Mouse (Mus musculus) right cerebral cortex, postnatal 4 days (tissue): ENCODE measurements around the gene Kcnh2.

Experiments
- DNase-seq: peaks from one replicate; pipeline ENCODE4 v3.0.0-alpha.2; 2022

Gene Kcnh2

DNA sequence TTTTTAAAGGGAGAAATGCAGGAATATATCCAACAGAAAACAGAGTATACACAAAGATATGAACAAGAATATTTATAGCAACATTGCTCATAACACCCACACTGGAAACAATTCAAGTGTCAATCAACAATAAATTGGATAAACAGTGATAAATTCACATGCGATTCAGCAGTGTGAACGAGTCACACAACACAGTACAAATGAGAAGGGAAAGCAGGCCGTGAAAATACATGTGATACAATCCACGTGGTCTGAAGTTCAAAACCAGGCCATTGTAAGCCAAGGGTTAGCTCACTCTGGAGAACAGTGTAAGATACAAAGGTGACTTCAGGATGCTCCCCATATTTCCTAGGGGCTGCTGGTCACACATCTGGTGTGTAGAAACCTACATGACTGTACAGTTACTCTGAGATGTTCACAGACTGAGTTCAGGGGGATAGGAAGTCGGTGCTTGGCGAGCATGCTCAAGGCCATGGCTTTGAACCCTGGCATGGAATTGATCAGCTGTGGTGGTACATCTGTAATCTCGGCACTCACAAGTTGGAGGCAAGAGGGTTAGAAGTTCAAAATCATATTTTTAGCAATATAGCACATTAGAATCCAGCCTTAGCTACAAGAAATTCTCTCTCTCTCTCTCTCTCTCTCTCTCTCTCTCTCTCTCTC is 23.4 kb upstream of the Kcnh2 start:
- no peak for DNase-seq

DNA sequence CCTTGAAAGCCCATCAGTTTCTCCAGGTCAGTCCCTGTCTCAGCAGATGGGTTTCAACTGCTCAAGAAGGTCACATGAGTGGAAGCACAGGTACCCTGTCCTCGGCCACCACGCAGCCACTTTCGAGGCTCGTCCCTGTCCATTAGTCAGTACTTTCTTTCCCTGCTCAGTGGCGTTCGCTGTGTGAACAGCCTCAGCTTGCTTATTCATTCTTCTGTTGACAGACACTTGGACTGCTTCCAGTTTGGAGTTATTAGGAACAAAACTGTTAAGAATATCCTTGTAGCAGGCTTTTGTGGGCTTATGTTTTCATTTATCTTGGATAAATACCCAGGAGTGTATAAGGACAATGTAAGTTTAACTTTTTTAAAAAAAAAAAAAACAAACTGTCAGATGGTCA is 22.8 kb upstream of the Kcnh2 start:
- DNase-seq, result no peak

DNA sequence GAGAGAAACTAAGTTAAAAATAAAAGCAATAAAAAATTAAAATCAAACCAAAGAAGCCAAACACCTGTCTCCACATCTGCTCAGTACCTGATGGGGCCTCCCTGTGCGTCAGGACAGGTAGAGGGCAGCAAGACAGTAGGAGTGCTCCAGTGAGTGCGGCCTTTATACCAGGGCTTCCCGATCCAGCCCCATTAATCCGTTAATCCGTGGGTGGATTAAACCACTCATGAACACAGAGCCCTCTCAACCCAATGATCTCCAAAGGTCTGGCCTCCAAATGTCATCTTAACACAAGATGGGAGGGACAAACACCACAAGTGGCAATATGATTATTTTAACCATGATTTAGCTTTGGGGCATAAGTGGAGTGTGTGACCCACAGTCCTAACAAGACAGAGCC is 22.4 kb upstream of the Kcnh2 start:
- no peak for DNase-seq

DNA sequence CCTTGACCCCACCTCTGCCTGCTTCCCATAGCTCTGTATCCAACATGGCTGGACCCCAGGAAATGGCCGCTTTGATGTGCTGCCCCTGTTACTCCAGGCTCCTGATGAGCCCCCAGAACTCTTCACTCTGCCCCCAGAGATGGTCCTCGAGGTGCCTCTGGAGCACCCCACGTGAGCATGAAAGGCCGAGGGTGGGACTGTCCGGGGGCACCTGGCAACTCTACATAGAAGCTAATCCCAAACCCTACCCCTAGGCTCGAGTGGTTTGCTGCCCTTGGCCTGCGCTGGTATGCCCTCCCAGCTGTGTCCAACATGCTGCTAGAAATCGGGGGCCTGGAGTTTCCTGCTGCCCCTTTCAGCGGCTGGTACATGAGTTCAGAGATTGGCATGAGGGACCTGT is 18.4 kb upstream of the Kcnh2 start:
- no peak for DNase-seq

DNA sequence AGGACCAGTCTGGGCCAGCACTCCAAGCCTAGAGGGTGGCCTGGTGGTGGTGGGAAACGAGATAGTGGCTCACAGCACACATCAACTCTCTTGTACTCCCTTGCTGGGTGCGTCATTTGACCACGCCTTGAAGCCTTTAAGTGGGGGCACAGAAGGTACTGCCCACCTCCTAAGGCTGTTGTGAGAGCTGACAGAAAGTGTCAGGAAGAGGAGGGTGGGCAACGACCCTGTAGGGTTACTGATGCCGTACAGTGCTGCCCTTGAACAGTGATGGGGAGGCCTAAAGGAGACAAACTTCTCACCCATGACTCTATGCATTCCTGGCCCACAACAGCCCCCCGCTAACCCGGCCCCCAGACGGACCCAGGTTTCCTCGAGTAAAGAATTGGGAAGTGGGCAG is 15.0 kb upstream of the Kcnh2 start:
- no peak for DNase-seq

DNA sequence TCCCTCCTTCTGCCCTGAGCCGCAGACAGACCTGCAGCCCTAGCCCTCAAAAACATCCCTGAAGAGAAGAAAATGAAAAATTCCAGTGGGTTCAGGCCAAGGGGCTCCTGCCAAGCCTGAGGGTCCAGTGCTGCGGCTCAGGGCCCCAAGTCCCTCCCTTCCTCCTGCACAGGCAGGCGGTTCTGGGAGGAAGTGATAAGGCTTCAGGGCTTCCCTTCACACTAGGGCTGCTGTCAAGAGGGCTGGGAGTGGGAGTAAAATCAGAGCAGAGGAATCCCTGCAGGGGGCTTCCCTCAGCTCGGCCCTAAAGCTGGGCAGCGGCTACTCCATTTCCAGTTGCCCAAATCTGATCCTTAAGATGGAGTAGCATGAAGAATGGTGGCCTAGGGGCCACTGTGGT is 14.1 kb upstream of the Kcnh2 start:
- no peak for DNase-seq

DNA sequence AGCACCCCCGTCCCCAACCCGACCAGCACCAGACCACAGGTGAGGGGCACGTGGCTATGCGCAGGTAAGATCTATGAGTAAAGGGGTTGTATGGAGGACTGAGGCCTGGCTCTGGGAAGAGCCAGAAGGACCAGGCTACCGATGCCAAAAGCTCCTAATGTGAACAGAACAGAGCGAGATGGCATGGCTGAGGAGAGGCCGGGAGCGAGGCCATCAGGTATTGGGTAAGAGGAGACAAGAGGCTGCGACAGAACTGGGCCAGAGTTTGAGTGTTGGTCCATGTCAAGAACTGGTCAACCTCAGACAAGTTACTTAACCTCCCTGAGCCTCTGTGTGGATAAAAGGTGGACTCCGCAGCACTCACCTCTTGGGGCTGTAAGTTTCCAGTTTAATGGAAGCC is 13.6 kb upstream of the Kcnh2 start:
- DNase-seq, result no peak

DNA sequence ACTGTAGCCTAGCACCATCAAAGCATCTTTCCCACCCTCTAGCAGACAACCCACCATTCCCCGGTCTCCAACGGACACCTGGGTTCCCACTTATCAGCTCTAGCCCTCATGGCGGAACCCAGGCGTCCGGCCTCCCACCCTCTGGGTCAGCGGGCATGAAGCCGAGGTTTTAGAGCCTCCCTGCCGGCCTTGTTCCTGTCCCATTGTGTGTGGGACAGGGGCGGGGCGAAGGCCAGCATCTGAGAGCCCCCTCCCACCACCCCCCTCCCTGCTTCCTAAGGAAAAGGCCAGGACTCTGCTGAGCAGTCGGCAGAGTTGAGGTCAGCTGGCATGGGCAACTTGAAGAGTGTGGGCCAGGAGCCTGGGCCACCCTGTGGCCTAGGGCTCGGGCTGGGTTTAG is 13.1 kb upstream of the Kcnh2 start, which contains the start of gene Nos3:
Nos3 (plus strand) TSS at position 303 of the 400 bp plus-strand sequence.
- no peak for DNase-seq

DNA sequence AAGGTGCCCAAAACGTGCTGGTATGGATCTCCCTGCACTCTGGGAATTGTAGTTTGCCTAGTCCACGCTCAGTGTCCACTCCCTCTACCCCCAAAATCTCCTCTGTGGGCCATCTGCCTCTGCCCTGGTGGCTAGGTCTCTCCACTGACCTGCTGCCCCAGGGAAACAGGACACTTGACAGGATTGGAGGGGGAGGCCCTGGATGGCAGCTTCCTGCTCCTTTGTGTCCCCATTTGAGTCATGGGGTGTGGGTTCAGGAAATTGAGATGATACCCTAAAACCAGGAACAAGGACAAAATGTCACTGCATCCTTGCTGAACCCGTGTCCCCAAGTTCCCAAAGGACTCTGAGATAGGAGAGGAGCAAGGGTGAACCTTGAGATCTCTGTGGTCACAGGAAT is 12.7 kb upstream of the Kcnh2 start:
- DNase-seq, result no peak

DNA sequence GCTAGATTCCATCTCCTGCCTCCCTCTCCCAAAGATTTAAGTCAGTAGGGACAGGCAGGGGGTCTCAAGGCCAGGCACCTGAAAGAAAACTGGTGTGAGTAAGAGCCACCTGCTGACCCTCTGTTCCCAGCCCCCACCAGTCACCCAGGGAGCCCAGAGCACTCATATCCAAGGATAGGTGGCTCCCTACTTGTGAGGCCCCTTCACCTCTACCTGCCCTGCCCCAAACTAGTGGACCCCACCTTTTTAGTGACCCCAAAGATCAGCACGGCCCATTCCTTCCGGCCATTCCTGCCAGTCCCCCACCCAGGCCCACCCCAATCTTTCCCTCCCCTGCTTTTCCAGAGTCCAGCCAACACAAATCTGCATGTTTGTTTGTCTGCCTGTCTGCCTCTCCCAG is 12.1 kb upstream of the Kcnh2 start:
- no peak for DNase-seq

DNA sequence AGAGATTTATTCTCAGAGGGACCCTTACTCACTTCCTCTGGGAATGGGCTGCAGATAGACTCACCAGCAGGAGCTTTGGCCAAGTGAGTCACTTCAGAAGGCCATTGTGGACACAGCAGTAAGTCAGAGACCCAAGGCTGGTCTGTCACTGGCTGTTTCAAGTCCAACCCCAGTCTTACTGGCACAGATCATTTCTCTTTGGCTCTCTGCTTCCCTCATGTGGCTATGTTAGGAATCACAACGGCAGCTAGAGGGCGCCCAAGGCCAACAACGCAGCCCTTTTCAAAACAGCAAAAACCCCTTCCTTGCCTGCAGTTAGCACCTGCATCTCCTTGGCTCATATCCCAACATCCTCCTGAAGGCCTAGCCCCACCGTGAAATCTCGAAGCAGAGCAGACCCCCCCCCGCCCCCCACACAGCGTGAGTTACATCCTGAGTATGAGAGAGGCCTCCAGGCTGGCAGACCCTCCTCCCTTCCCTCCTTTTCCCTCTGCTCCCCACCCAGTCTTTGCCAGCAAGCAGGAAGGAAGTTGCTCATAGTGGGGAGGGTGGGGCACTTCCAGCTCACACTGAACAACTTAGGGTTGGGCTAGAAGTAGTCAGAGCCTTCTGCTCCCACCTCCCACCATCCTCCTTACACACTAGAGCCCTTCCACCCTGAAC is 9.5 kb upstream of the Kcnh2 start:
- peak; percentile 82 for DNase-seq

DNA sequence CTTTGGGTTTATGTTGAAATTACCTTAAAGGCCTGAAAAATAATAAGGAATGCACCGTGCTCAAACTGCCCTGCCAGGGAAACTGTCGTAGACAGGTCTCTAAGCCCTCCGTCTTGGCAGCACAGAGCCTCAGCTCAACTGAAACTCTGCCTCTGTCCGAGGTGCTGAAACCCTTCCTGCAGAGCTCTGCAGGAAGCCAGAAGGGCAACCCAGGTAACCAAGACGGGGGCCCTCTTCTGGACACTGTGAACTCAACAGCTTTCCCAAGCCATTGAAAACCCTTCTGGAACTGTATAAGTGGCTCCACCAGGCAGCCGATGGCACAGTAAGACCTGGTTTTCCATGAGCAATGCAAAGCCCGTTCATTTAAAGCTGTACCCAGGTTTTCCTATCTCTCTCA is 6.1 kb upstream of the Kcnh2 start:
- peak; percentile 48 for DNase-seq

DNA sequence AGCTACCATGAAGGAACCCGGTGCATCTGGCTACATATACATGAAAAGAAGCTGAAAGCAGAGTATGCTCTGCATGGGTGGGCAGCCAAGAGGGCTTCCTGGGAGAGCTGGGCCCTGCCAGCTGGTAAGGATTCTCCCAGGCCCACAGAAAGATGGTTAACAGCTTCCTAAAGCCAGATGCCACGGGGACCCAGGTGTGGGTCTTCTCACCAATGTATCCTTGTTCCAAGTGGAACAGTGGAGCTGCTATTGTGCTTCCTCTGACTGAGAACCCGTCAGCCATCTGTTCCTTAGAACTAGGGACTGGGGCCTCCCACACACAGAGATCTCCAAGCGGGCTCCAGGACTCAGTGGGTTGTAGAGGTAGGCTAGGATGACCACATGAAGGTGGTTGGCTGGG is 5.4 kb upstream of the Kcnh2 start:
- no peak for DNase-seq

DNA sequence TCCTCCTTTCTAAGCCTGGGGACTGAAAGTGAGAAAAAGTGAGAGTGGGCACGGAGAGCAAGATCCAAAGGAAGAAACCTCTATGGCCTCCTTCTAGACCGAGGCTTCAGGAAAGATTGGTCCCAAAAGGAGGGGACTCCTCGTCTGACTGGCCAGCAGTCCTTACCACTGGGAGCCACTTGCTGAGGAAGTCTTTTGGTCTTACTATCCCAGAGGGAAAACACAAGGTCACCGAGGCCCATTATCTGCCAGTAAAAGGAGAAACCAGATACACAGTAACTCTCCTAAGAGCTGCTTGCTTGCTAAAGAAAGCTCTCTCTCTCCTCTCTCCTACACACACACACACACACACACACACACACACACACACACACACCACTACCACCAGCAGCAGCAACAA is 1.9 kb upstream of the Kcnh2 start:
- no peak for DNase-seq

DNA sequence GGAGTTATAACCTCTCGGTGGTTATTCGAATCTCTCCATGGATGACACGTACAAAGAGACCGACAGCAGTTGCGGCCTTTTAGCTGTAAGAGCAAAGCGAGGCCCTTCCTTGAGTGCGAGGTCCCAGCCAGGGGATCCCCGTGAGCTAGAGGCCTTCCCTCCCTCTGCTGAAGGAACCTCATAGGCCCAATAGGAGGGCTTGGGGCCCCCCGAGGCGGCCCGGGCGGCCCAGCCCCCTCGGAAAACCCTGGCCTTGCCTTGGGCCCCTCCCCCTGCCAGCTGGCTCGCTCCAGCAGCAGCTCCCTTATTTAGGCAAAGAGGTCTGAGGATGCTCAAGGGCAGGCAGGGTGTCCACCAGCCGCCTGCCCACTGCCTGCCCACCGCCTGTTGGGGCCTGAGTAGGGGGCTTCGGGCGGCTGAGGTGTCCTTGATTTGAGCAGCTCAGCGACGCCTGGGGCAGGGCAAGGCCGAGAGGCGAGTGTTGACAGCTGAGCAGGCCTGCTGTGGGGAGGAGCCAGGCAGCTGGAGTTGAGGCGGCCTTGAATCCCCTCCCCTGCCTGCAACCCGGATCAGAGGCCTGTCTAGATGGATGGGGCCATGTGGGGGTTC is 951 bp upstream of the Kcnh2 start:
- DNase-seq, result no peak

DNA sequence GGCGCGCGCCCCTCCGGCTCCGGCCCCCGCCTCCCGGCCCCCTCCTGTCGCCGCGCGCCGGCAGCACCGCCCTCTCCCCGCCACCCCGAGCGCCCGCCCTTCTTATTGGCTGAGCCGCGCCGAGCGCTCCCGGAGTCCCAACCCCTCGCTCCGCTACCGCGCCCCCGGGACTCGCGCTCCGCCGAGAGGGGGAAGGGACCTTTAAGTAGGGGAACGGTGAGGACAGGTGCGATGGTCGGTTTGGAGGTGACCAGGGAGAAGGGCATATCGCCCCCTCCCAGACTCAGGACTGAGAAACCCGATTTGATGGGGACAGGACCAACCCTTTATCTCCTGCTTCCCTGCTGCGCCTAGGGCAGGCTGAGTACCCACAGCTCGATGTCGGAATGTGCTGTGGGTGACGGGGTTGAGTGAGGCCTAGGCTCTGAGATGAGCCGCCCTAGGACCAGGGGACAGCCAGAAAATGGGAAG is 332 bp upstream of the Kcnh2 start:
- DNase-seq, result peak; percentile 91

DNA sequence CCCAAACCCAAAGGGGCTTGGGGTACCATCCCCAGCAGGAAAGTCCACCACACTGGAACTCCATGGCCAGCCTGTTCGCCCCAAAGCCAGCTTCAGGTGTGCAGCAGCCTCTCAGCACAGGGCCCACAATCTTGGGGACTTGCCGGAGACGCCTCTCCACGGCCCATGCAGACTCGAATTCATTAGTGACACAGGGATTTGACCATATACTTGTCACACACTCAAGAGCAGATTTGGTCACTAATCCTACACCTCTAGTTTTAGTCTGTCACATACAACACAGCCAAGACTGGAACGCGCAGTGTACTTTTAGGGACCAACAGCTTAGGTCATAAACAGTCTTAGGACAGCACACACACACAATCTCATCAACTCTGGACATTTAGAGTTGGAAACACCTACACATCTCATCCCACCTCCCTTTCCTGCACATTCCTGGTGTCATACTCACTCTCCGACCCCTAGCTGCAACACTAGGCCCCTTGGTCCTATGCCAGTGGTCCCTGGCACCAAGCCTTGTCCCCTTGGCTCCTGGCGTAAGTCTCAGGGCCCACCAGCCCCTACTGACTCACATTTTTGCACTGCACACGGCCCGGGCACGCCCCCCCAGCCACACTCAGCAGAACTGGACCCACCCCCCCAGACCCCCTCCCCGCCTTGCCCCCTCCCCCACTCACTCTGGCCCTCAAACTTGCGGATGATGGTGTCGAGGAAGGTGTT is 713 bp downstream of the Kcnh2 start:
- peak; percentile 38 for DNase-seq

DNA sequence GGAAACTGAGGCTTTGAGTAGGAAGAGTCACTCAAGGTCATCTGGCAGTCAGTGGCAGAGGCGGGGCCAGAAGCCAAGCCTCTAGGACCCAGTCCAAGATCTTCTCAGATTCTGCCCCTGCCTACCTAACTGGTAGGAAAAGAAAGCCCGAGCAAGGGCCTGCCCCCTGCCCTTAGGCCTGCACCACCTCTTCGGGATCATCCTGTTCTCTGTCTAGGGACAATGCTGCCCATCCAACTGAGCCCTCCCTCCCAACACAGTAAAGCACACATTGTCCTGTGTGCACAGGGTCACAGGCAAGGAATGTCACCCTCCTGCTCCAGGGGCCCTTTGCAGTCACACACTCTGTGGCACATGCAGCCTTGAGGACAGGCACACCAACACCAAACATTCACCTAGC is 1.3 kb downstream of the Kcnh2 start:
- no peak for DNase-seq

DNA sequence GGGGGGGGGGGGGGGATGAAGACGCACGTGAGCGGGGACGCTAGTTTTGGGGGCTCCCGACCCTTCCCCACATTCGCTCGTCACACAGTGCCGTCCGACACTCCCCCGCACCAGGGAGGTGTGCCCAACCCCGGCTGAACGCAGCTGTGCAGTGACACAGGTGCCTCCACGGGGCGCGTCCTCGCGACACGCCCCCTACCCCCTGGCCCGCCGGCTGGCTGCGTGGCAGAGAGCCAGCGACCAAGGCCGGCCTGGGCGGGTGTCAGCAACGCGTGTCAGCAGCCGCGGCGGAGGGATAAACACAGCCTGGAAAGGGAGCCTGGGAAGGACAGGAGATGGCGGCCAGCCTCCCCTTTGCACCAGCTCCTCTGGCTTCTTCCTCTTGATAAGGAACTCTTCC is 2.9 kb downstream of the Kcnh2 start:
- DNase-seq, result no peak

DNA sequence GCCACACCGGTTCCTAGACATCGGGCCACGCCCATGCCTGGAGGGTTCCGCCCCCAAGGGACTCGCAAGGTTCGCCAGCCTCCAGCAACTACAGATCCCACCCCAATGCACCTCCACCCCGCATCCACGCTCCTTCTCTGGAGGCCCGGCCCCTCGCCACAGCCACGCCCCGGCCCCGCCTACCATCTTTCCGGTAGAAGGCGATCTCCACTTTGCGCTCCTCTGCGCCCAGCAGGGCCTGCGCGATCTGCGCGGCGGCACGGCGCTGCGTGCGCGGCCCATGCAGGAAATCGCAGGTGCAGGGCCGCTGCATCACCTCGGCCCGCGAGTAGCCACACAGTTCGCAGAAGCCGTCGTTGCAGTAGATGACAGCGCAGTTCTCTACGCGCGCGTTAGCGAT is 3.3 kb downstream of the Kcnh2 start:
- peak; percentile 63 for DNase-seq

DNA sequence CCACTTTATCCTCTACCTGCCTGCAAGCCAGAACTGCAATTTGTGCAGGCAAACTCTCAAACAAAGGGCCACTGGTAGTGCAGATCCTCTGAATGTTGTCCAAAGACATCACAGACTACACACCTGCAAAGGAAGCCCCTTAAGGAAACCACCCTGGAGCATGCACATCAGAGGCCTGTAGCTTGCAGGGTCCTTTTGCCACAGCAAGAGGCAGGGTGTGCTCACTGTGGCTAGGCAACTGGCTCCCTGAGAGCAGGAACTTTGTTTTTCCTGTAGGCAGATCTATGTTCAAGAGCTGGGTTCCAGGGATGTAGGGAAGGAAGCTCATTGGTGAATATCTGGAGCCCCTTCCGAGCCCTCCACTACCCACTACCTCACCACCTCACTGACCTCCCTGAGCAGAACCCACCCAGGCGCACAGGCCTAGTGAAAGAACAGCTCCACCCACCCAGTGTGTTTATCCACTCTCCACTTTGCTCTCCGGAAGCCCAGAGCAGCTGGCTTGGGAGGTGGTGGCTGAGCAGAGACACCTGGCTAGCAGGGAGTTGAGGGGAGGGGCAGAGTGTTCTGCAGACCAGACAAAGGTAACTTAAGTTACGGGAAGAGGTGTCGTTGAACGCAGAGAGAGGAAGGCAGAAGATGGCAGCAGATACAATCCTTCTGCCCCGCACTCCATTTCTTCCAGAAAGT is 4.1 kb downstream of the Kcnh2 start:
- DNase-seq, result no peak

DNA sequence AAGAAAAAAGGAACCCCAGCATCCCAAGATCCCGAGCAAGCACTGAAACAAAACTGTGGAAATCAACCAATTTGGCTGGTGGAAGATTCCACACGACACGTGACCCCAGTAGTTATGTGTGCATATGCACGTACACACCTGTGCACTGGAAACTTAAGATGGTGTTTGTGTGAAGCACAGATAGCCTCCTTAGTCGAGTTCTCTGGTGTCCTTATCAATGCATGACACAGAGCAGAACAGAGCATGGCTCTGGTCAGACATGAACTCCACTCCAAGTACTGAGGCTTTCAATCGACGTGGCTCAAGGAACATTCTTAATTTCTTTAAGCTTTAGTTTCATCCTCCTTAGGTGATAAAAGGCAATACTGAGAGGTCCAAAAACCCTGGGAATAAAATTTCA is 5.1 kb downstream of the Kcnh2 start:
- no peak for DNase-seq

DNA sequence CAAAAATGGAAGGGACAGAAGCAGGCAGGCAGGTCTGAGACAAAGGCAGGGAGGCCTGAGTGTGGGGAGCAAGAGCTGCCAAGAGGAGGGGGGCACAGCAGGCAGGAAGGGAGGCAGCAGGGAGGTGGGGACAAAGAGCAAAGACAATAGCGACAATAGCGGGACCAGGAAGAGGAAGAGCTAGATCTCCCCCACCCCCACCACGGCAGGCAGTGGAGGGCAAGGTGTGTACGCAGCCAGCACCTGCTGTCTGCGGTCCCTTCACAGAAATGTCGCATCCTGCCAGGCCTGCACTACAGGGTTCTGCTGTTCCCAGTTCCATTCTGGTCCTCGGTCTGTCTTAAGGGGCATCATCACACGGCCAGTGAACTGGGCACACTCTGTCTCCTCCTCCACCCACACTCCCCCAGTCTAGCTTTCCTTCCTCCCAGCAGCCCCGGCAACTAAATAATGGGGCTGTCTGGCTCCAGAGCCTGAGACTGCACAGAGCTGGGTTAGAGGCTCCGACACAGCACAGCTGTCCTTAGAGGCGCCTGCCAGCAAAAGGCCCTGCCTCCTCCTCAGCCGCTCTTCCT is 6.8 kb downstream of the Kcnh2 start:
- DNase-seq, result no peak
